In genomic region chr2:16849916-16850315, GRCm38 (mm10) we compare ENCODE assay signal across 9 mouse cellular contexts.
A peak's percentile ranks its signal among the peaks of the same experiment; 100 is the strongest.
DNase-seq lines count a peak whose midpoint lies in the region; ATAC-seq and TF ChIP-seq lines count a peak whose summit lies in the region.
"Had no signal": no experiment of that assay in that cellular context is flagged by ENCODE, and none has a peak within 500 bp of the region (broad histone marks: within the 10 kb centered on the region; RNA-seq: fewer than 3 reads in every experiment).

No protein-coding gene starts in this region.

- no peak overlapping the region for H3K4me3 ChIP-seq in lung, embryonic 16.5 days (ENCODE audit: low read length)
- no peak overlapping the region for H3K4me3 ChIP-seq in stomach, postnatal 0 days (ENCODE audit: low read depth, low read length)
- H3K4me3 ChIP-seq: liver, embryonic 15.5 days had no signal

- H3K4me2 ChIP-seq in lung, embryonic 16.5 days (ENCODE audit: low read depth, low read length), result no peak overlapping the region
- no peak overlapping the region for H3K4me2 ChIP-seq in stomach, postnatal 0 days (replicated peaks; ENCODE audit: low read depth)
- H3K4me2 ChIP-seq: liver, embryonic 15.5 days had no signal

- DNase-seq in kidney, postnatal 4 days, result peak; percentile 6 to 11
- no peak for DNase-seq in kidney, postnatal 25 days
- peak; percentile 43 for DNase-seq in cerebellum, adult 11 months
- DNase-seq in gastrocnemius, postnatal 14 days, result peak; percentile 66
- no peak for DNase-seq in stomach, postnatal 0 days (ENCODE audit: low spot score)
- no peak for DNase-seq in left cerebral cortex, postnatal 25 days (ENCODE audit: low spot score in 2 of 2)
- DNase-seq in embryo, embryonic 9.5 days (ENCODE audit: extremely low spot score), result no peak

- no peaks in the 10 kb centered on the region for H3K36me3 ChIP-seq in lung, embryonic 16.5 days (ENCODE audit: control insufficient read depth, insufficient read depth, low read length)
- no peaks in the 10 kb centered on the region for H3K36me3 ChIP-seq in stomach, postnatal 0 days (ENCODE audit: control insufficient read depth, insufficient read depth, low read length)
- H3K36me3 ChIP-seq: liver, embryonic 15.5 days had no signal

- peak; percentile 92 for ATAC-seq in lung, embryonic 16.5 days (ENCODE audit: low read depth)
- no peak for ATAC-seq in stomach, postnatal 0 days (ENCODE audit: low FRiP score, low TSS enrichment)

- 46% methylated on average over 3 of the region's 3 CpGs for WGBS in lung, embryonic 16.5 days
- WGBS in stomach, postnatal 0 days, result 62% methylated on average over 3 of the region's 3 CpGs

- no peaks in the 10 kb centered on the region; the same call in 1 of the 2 replicates for H3K4me1 ChIP-seq in lung, embryonic 16.5 days (replicated peaks; ENCODE audit: control insufficient read depth, insufficient read depth, low read length)
- H3K4me1 ChIP-seq in stomach, postnatal 0 days (replicated peaks; ENCODE audit: control insufficient read depth, insufficient read depth), result no peaks in the 10 kb centered on the region
- H3K4me1 ChIP-seq: liver, embryonic 15.5 days had no signal

- no peak overlapping the region for H3K27ac ChIP-seq in lung, embryonic 16.5 days (ENCODE audit: low read length)
- H3K27ac ChIP-seq in stomach, postnatal 0 days (replicated peaks), result no peak overlapping the region
- H3K27ac ChIP-seq: liver, embryonic 15.5 days had no signal

- no peak for TF ChIP-seq CTCF in stomach, postnatal 0 days (IDR thresholded peaks at IDR 0.05; ENCODE audit: low read depth)

- TF ChIP-seq EP300 in stomach, postnatal 0 days (optimal IDR thresholded peaks at IDR 0.05), result no peak

- no peaks in the 10 kb centered on the region for H3K9me3 ChIP-seq in lung, embryonic 16.5 days (ENCODE audit: control insufficient read depth, low read length)
- H3K9me3 ChIP-seq in stomach, postnatal 0 days (ENCODE audit: control insufficient read depth, low read length), result no peaks in the 10 kb centered on the region
- H3K9me3 ChIP-seq: liver, embryonic 15.5 days had no signal

- intact Hi-C loops in gastrocnemius, postnatal 14 days (cut with DNase I; ENCODE audit: low total_unique reads), result no loop called here
- intact Hi-C loops in left cerebral cortex, postnatal 25 days (cut with DNase I), result no loop called here

- H3K9ac ChIP-seq in lung, embryonic 16.5 days (ENCODE audit: low read length), result no peak overlapping the region
- H3K9ac ChIP-seq in stomach, postnatal 0 days (ENCODE audit: low read length), result no peak overlapping the region
- H3K9ac ChIP-seq: liver, embryonic 15.5 days had no signal

- H3K27me3 ChIP-seq in lung, embryonic 16.5 days (ENCODE audit: control insufficient read depth, insufficient read depth, low read depth, low read length), result no peaks in the 10 kb centered on the region
- no peaks in the 10 kb centered on the region for H3K27me3 ChIP-seq in stomach, postnatal 0 days (ENCODE audit: control insufficient read depth, insufficient read depth, low read length)
- H3K27me3 ChIP-seq: liver, embryonic 15.5 days had no signal

Comparison
In these comparisons a context has a peak if more than half of its experiments do, and no peak if none do; other contexts are left out.
1. DNase-seq: peak in kidney, postnatal 4 days (2 of 2), cerebellum, adult 11 months (single experiment) and gastrocnemius, postnatal 14 days (single experiment); none in kidney, postnatal 25 days (0 of 2), stomach, postnatal 0 days (single experiment), left cerebral cortex, postnatal 25 days (0 of 2) and embryo, embryonic 9.5 days (single experiment).